Mouse (Mus musculus) neural tube, embryonic 12.5 days (tissue): ENCODE results near the gene Tmem119. TPM values are rescaled to one million over a fixed set of nuclear protein-coding genes. Genes with fewer than 3 reads are reported as not detected.

ENCODE experiments used
- polyA plus RNA-seq: library from polyadenylated mRNA; unstranded; fragments of >200 nt; fragmentation: Nextera tagmentation; extraction: Ambion mirVana; gene quantifications from 2 replicates; pipeline ENCODE4 v1.2.1, GENCODE M21; 2016

The Tmem119 gene
- polyA plus RNA-seq, 1 experiment from 2014 or later = 39.3 TPM

Other genes starting within 250 kb of the Tmem119 start
- gene Cmklr1, start 150.1 kb downstream of the Tmem119 start, polyA plus RNA-seq = 2.2 and 2.3 TPM in 2 replicates
- gene 1700069L16Rik, start 75.7 kb downstream of the Tmem119 start, polyA plus RNA-seq = not detected in 2 replicates
- gene Ficd, start 64.7 kb downstream of the Tmem119 start, polyA plus RNA-seq = 6.0 and 7.3 TPM in 2 replicates
- gene Sart3, start 28.0 kb downstream of the Tmem119 start, polyA plus RNA-seq = 66.2 and 69.1 TPM in 2 replicates
- 101 and 105 TPM in 2 replicates for gene Iscu, start 27.8 kb downstream of the Tmem119 start, polyA plus RNA-seq
- 1.5 and 2.3 TPM in 2 replicates for gene Selplg, start 32.1 kb upstream of the Tmem119 start, polyA plus RNA-seq
- 259 and 292 TPM in 2 replicates for gene Coro1c, start 108.2 kb upstream of the Tmem119 start, polyA plus RNA-seq
- 19.3 and 21.0 TPM in 2 replicates for gene Ssh1, start 193.4 kb upstream of the Tmem119 start, polyA plus RNA-seq
- not detected in 2 replicates for gene Dao, start 203.2 kb upstream of the Tmem119 start, polyA plus RNA-seq